Mouse (Mus musculus): ENCODE measurements around the gene Prdx3. TPM values are rescaled to one million over a fixed set of nuclear protein-coding genes. Genes with fewer than 3 reads are reported as not detected.

The Prdx3 gene
- polyA plus RNA-seq, 1 experiment from 2014 or later, result 106 TPM

DNA sequence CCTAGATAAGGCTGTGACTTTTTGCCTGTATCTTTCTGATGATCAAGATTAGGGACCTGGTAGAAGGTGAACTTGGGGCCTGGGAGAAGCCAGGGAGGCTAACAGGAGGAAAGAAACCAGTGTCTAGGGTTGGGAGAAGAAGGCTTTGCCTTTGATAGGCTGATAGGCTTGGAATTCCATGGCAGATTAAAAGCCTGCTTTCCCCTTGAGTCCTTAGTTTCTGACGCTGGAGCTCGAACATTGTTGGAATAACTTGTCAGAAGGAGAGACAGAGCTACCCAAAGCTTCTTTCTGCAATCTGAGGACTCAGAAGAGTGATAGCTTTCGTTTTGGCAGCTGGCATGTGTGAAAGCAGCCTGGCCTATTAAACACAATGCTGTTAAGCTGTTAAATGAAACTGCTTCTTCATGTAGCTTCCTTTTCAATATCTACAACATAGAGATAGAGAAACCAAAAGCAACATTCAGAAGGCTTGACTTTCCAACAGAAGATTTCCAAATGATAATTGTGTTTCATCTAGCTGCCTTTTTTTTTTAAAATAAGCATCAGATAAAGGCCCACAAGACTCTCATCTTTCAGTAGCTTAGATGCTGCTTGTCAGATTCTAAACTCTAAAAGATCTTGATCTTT, 21.0 kb upstream of the Prdx3 start:
- Histone ChIP-seq H3K4me1 (ENCODE audit: control insufficient read depth, insufficient read depth, low read length) (peaks cover 15% of the 10 kb centered on the region), H3K4me3 (ENCODE audit: low read depth, low read length) (no peak overlapping the region), H3K9me3 (replicated peaks; ENCODE audit: control insufficient read depth, low read length, poor library complexity, severe bottlenecking) (no peaks in the 10 kb centered on the region), H3K27me3 (ENCODE audit: control insufficient read depth, insufficient read depth, low read depth, low read length) (no peaks in the 10 kb centered on the region), H3K36me3 (ENCODE audit: control insufficient read depth, insufficient read depth, low read length) (no peaks in the 10 kb centered on the region), H3K27ac (ENCODE audit: low read length) (no peak overlapping the region), H3K9ac (ENCODE audit: low read depth, low read length) (no peak overlapping the region), H3K4me2 (ENCODE audit: low read length) (no peak overlapping the region)
- no peak for ATAC-seq
- 21% methylated on average over 3 of the region's 3 CpGs for WGBS

DNA sequence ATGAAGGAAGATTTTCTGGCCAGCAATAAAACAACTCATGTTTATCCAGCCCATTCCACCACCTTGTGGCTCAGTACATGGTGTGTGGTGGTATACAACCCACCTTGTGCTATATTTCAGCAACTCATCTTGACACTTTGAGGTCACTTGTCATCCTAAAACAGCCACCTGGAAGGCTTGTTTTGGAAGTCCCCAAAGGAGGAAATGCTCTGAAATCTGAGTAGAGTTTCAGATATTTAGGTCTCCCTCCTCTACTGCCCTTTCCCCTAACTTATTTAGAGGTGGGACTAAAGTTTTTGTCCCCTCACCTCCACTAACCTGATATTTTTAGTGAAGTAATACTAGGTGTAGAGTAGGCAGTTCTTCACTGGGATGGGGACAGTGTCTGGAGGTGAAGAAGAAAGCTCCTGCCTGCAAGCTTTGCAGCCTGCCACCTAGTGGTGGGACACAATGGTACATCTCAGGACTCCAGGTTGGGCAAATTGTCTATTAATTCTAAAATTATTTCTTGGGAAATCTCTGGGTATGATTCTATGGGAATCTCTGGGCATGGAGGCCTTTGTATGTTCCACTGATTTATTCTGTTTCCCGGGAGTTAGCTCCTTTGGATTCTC, 17.7 kb upstream of the Prdx3 start:
- 33% methylated on average over 1 of the region's 1 CpGs for WGBS
- no peaks in the 10 kb centered on the region for H3K9me3 ChIP-seq (replicated peaks; ENCODE audit: control insufficient read depth, low read length, poor library complexity, severe bottlenecking)
- no peaks in the 10 kb centered on the region for H3K27me3 ChIP-seq (ENCODE audit: control insufficient read depth, insufficient read depth, low read depth, low read length)
- H3K4me2 ChIP-seq (ENCODE audit: low read length), result peak overlapping the region; percentile 72
- no peaks in the 10 kb centered on the region for H3K36me3 ChIP-seq (ENCODE audit: control insufficient read depth, insufficient read depth, low read length)
- peak overlapping the region; percentile 1; the same call in 1 of the 2 replicates for H3K9ac ChIP-seq (ENCODE audit: low read depth, low read length)
- H3K4me1 ChIP-seq (ENCODE audit: control insufficient read depth, insufficient read depth, low read length), result peaks cover 20% of the 10 kb centered on the region
- peak overlapping the region; percentile 82; the same call in 1 of the 2 replicates for H3K4me3 ChIP-seq (ENCODE audit: low read depth, low read length)
- no peak for ATAC-seq
- no peak overlapping the region for H3K27ac ChIP-seq (ENCODE audit: low read length)

DNA sequence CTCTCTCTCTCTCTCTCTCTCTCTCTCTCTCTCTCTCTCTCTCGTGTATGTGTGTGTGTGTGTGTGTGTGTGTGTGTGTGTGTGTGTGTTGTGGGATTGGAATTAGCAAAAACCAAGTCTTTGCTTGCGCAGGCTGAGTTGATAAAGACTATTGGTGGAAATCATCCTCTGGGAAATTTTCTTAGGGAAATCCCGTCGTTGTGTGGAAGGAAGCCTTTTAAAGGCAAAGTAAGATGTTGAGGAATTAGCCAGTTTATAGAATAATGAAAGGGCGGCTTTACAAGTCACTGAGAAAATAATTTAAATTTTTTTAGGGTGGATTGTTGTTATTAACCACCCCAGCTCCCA, 16.7 kb upstream of the Prdx3 start:
- Histone ChIP-seq H3K4me1 (ENCODE audit: control insufficient read depth, insufficient read depth, low read length) (peaks cover 20% of the 10 kb centered on the region), H3K27ac (ENCODE audit: low read length) (peak overlapping the region; percentile 42; the same call in 1 of the 2 replicates), H3K4me3 (ENCODE audit: low read depth, low read length) (peak overlapping the region; percentile 82), H3K36me3 (ENCODE audit: control insufficient read depth, insufficient read depth, low read length) (no peaks in the 10 kb centered on the region), H3K9ac (ENCODE audit: low read depth, low read length) (no peak overlapping the region), H3K4me2 (ENCODE audit: low read length) (peak overlapping the region; percentile 72), H3K9me3 (replicated peaks; ENCODE audit: control insufficient read depth, low read length, poor library complexity, severe bottlenecking) (no peaks in the 10 kb centered on the region), H3K27me3 (ENCODE audit: control insufficient read depth, insufficient read depth, low read depth, low read length) (no peaks in the 10 kb centered on the region)
- ATAC-seq, result no peak
- 3% methylated on average over 4 of the region's 5 CpGs for WGBS

DNA sequence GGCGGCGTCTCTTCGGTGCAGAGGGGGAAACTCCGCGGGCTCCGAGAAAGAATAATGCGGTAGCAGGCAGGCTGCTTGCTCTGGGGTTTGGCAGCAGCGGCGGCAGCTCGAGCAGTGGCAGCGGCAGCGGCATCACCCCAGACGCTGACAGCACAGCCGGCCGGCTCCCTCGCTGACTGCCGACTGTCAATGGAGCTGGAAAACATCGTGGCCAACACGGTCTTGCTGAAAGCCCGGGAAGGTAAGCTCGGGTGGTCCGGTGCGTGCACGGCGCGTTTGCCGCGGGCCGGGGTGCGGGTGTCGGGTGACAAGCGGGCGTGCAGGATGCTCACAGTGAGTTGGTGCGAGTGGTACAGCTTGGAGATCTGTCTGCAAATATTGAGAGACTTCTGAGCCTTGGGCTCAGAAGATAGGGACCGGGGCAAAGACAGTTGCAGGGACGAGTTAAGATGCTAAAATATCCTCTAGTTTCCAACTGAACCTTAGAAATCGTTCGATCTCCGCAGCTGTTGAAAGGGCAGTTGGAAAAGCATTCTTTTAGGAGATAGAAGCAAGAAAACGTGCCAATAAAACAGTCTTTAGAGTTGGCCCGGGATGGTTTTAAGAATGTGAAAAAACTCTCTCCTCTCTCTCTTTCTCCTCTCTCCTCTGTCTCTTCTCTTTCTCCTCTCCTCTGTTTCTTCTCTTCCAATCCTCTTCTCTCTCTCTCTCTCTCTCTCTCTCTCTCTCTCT, 16.2 kb upstream of the Prdx3 start:
- Histone ChIP-seq H3K27me3 (ENCODE audit: control insufficient read depth, insufficient read depth, low read depth, low read length) (no peaks in the 10 kb centered on the region), H3K27ac (ENCODE audit: low read length) (peak overlapping the region; percentile 93), H3K4me2 (ENCODE audit: low read length) (peak overlapping the region; percentile 72), H3K9ac (ENCODE audit: low read depth, low read length) (peak overlapping the region; percentile 79), H3K4me1 (ENCODE audit: control insufficient read depth, insufficient read depth, low read length) (peaks cover 20% of the 10 kb centered on the region), H3K4me3 (ENCODE audit: low read depth, low read length) (peak overlapping the region; percentile 82), H3K9me3 (replicated peaks; ENCODE audit: control insufficient read depth, low read length, poor library complexity, severe bottlenecking) (no peaks in the 10 kb centered on the region), H3K36me3 (ENCODE audit: control insufficient read depth, insufficient read depth, low read length) (no peaks in the 10 kb centered on the region)
- WGBS, result under 1% methylated on average over 41 of the region's 41 CpGs
- peak; percentile 83 for ATAC-seq

DNA sequence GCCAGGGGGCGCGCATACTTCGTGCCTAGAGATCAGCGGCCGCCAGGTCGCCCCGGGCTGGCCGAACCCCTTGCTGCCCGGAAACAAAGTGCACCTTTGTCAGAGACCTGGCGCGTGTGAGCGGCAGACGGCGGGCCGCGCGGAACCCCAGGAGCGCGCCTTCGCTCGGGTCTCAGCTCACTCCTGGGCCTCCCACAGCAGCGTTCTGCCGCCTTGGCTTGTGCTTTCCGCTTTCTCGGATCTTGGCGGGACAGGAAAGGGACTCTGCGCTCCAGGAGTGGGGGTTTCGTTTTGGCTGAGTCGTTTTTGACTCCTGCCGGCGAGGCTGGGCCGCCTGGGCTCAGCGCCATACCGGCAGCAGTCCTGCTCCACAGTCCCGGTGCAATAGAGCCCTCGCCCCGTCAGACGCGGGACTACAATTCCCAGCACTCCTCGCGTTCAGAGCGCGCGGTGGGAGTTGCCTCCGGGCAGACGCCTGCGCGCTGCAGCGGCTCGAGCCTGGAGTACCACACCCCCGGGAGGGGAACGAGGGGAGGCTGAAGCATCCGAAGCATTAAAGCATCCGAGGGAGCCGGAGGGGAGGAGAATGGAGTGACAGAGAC, 15.5 kb upstream of the Prdx3 start, which contains the start of gene Grk5:
TSS of gene Grk5 (plus strand) at position 36 of the 602 bp plus-strand sequence.
- Histone ChIP-seq H3K27me3 (ENCODE audit: control insufficient read depth, insufficient read depth, low read depth, low read length) (no peaks in the 10 kb centered on the region), H3K27ac (ENCODE audit: low read length) (peak within 1 kb of the TSS; percentile 93), H3K9me3 (replicated peaks; ENCODE audit: control insufficient read depth, low read length, poor library complexity, severe bottlenecking) (no peaks in the 10 kb centered on the region), H3K4me1 (ENCODE audit: control insufficient read depth, insufficient read depth, low read length) (peaks cover 20% of the 10 kb centered on the region), H3K4me3 (ENCODE audit: low read depth, low read length) (peak within 1 kb of the TSS; percentile 82), H3K9ac (ENCODE audit: low read depth, low read length) (peak within 1 kb of the TSS; percentile 79), H3K4me2 (ENCODE audit: low read length) (peak within 1 kb of the TSS; percentile 72), H3K36me3 (ENCODE audit: control insufficient read depth, insufficient read depth, low read length) (no peaks in the 10 kb centered on the region)
- peak; percentile 99 for ATAC-seq
- under 1% methylated on average over 55 of the region's 55 CpGs for WGBS

DNA sequence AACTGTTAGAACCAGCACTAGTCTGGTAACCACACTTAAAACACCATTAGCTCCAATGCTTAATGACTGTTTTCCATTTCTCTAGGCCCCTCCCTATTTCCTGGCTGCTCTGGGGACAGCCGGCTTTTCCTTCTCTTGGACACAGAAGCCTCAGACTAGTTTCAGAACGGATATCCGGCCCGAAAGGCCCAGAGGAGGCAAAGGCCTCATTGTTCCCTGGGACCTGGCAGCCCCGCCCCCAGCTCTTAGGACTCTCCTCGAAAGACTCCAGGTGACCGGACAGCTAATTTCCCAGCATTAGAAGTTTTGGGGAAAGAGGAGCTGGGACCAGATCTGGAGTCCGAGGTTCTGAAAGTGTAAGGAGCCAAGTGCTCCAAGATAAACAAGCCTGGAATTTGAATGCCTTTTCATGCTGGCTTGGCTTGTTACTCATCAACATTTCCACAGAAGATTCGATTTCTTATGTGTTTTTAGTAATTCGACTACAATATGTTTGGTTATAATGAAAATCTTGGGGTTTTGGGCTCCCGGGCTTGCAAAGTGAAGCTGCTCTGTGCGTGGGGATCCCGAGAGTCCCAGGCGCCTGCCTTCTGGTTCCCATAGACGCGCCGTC, 14.9 kb upstream of the Prdx3 start:
- H3K9ac ChIP-seq (ENCODE audit: low read depth, low read length), result peak overlapping the region; percentile 79
- peaks cover 20% of the 10 kb centered on the region for H3K4me1 ChIP-seq (ENCODE audit: control insufficient read depth, insufficient read depth, low read length)
- WGBS, result 4% methylated on average over 17 of the region's 17 CpGs
- no peaks in the 10 kb centered on the region for H3K36me3 ChIP-seq (ENCODE audit: control insufficient read depth, insufficient read depth, low read length)
- peak overlapping the region; percentile 72 for H3K4me2 ChIP-seq (ENCODE audit: low read length)
- H3K9me3 ChIP-seq (replicated peaks; ENCODE audit: control insufficient read depth, low read length, poor library complexity, severe bottlenecking), result no peaks in the 10 kb centered on the region
- no peaks in the 10 kb centered on the region for H3K27me3 ChIP-seq (ENCODE audit: control insufficient read depth, insufficient read depth, low read depth, low read length)
- no peak for ATAC-seq
- peak overlapping the region; percentile 82 for H3K4me3 ChIP-seq (ENCODE audit: low read depth, low read length)
- peak overlapping the region; percentile 93 for H3K27ac ChIP-seq (ENCODE audit: low read length)

DNA sequence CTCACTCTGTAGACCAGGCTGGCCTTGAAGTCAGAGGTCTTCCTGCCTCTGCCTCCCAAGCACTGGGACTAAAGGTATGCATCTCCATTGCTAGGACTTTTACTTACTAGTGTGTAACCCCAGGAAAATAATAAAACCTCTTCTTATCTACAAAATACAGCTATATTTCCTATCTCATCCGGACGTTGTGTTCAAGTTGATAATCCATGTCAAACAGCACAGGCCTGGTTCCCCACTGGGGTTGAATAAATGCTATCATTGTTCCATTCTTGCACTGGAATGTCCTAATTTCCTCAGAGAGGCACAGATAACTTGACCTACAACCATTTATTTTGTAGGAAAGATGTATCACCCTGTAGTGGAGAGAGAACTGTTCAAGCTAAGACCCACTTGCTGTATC, 13.3 kb upstream of the Prdx3 start:
- H3K4me1 ChIP-seq (ENCODE audit: control insufficient read depth, insufficient read depth, low read length), result peaks cover 20% of the 10 kb centered on the region
- ATAC-seq, result no peak
- no peaks in the 10 kb centered on the region for H3K36me3 ChIP-seq (ENCODE audit: control insufficient read depth, insufficient read depth, low read length)
- WGBS, result 83% methylated on average over 2 of the region's 2 CpGs
- no peaks in the 10 kb centered on the region for H3K9me3 ChIP-seq (replicated peaks; ENCODE audit: control insufficient read depth, low read length, poor library complexity, severe bottlenecking)
- H3K27me3 ChIP-seq (ENCODE audit: control insufficient read depth, insufficient read depth, low read depth, low read length), result no peaks in the 10 kb centered on the region
- H3K27ac ChIP-seq (ENCODE audit: low read length), result no peak overlapping the region
- no peak overlapping the region for H3K9ac ChIP-seq (ENCODE audit: low read depth, low read length)
- H3K4me3 ChIP-seq (ENCODE audit: low read depth, low read length), result no peak overlapping the region
- no peak overlapping the region for H3K4me2 ChIP-seq (ENCODE audit: low read length)

DNA sequence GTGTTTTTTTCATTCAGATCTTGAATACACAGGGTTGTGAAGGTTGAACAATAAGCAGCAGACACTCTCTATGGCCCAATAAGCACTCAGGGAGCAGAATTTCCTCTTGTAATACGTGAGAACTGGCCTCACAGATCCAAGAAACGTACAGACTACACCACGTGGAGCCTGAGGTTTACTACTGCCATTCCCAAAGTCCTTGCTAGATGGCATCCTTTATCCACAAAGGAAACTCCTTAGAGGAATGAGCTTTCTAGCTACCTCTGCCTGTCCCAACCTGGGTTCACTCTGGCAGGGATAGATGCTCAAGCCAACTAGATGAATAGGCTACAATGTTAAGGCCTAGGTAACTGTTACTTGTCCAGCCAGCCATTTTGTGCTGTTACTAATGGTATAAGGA, 8.8 kb upstream of the Prdx3 start:
- no peaks in the 10 kb centered on the region for H3K36me3 ChIP-seq (ENCODE audit: control insufficient read depth, insufficient read depth, low read length)
- H3K27me3 ChIP-seq (ENCODE audit: control insufficient read depth, insufficient read depth, low read depth, low read length), result no peaks in the 10 kb centered on the region
- no peak overlapping the region for H3K9ac ChIP-seq (ENCODE audit: low read depth, low read length)
- H3K4me2 ChIP-seq (ENCODE audit: low read length), result no peak overlapping the region
- H3K27ac ChIP-seq (ENCODE audit: low read length), result no peak overlapping the region
- 0 out of 2 replicates have a peak, but pooled peaks have one; percentile 48 for ATAC-seq
- H3K9me3 ChIP-seq (replicated peaks; ENCODE audit: control insufficient read depth, low read length, poor library complexity, severe bottlenecking), result no peaks in the 10 kb centered on the region
- no peaks in the 10 kb centered on the region for H3K4me1 ChIP-seq (ENCODE audit: control insufficient read depth, insufficient read depth, low read length)
- WGBS, result 4% methylated on average over 3 of the region's 3 CpGs
- H3K4me3 ChIP-seq (ENCODE audit: low read depth, low read length), result no peak overlapping the region

All from midbrain, embryonic 16.5 days (tissue).